ENCODE assay signal across 20 mouse cellular contexts in the genomic region with DNA sequence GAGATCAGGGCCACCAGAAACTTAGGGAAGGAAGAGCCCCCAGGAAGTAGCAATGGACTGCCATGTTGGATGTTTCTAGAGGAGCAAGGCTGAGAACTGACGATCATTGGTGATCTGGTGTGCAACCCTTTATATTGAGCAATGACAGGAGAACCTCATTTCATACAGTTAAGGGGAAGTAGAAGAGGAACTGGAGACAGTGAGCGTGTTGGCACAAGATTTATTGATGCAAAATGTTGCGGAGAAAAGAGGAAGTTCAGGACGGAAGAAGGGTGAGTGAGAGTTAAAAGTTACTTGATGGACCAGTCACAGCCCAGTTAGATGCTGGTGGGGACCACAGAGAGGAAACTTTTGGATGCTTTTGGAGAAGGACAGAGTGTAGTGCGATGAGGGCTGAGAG. TPM values are rescaled to one million over a fixed set of nuclear protein-coding genes. Genes with fewer than 3 reads are reported as not detected.
DNase-seq lines count a peak whose midpoint lies in the region; ATAC-seq lines count a peak whose summit lies in the region.
"Had no signal": no experiment of that assay in that cellular context is flagged by ENCODE, and none has a peak within 500 bp of the region (broad histone marks: within the 10 kb centered on the region; RNA-seq: fewer than 3 reads in every experiment).

No protein-coding gene starts in this region.

- intact Hi-C loops in left cerebral cortex, postnatal 14 days (cut with DNase I), result no loop called here

- no peaks in the 10 kb centered on the region for H3K9me3 ChIP-seq in liver, embryonic 16.5 days (replicated peaks; ENCODE audit: control insufficient read depth, low read length)
- no peaks in the 10 kb centered on the region for H3K9me3 ChIP-seq in liver, embryonic 11.5 days (ENCODE audit: control insufficient read depth, low read length)
- no peaks in the 10 kb centered on the region for H3K9me3 ChIP-seq in hindbrain, embryonic 14.5 days (ENCODE audit: control insufficient read depth, low read length)
- H3K9me3 ChIP-seq: embryonic facial prominence, embryonic 15.5 days; forebrain, embryonic 10.5 days; heart, embryonic 13.5 days; hindbrain, embryonic 10.5 days; lung, embryonic 15.5 days; midbrain, embryonic 12.5 days had no signal

- no peak for DNase-seq in liver, embryonic 11.5 days (ENCODE audit: low spot score)
- peak; percentile 78 for DNase-seq in A20 (ENCODE audit: low read depth, low spot score)
- DNase-seq in c-Kit-positive CD71-negative TER-119-negative erythroid progenitor cells, embryonic 14.5 days (ENCODE audit: low read depth), result peak; percentile 35
- no peak for DNase-seq in left cerebral cortex, postnatal 14 days (ENCODE audit: low spot score in 2 of 2)
- DNase-seq in hindbrain, embryonic 14.5 days (ENCODE audit: low spot score), result no peak
- DNase-seq: adrenal gland, postnatal 36 days; cerebellum, postnatal 10 days; embryo, embryonic 11 days; kidney, adult 2 months; kidney, postnatal 25 days; thymus, postnatal 25 days had no signal

- no peaks in the 10 kb centered on the region for H3K36me3 ChIP-seq in liver, embryonic 16.5 days (ENCODE audit: control insufficient read depth, insufficient read depth)
- H3K36me3 ChIP-seq in liver, embryonic 11.5 days (ENCODE audit: control insufficient read depth, insufficient read depth, low read length), result no peaks in the 10 kb centered on the region
- no peaks in the 10 kb centered on the region for H3K36me3 ChIP-seq in hindbrain, embryonic 14.5 days (replicated peaks; ENCODE audit: control insufficient read depth, insufficient read depth)
- H3K36me3 ChIP-seq: embryonic facial prominence, embryonic 15.5 days; forebrain, embryonic 10.5 days; heart, embryonic 13.5 days; hindbrain, embryonic 10.5 days; lung, embryonic 15.5 days; midbrain, embryonic 12.5 days had no signal

- H3K4me3 ChIP-seq in liver, embryonic 16.5 days (ENCODE audit: low read depth, low read length), result no peak overlapping the region
- no peak overlapping the region for H3K4me3 ChIP-seq in liver, embryonic 11.5 days (ENCODE audit: low read depth, low read length)
- H3K4me3 ChIP-seq in hindbrain, embryonic 14.5 days (replicated peaks; ENCODE audit: low read length), result no peak overlapping the region
- H3K4me3 ChIP-seq: embryonic facial prominence, embryonic 15.5 days; forebrain, embryonic 10.5 days; heart, embryonic 13.5 days; hindbrain, embryonic 10.5 days; lung, embryonic 15.5 days; midbrain, embryonic 12.5 days had no signal

- 0 out of 2 replicates have a peak, but pooled peaks have one; percentile 16 for ATAC-seq in liver, embryonic 16.5 days (ENCODE audit: low read depth)
- no peak for ATAC-seq in liver, embryonic 11.5 days (replicated peaks; ENCODE audit: low FRiP score)
- peak; percentile 94 for ATAC-seq in monocyte, adult 5-6 weeks (replicated peaks; ENCODE audit: insufficient number of reproducible peaks, low FRiP score, low TSS enrichment, poor library complexity, severe bottlenecking)
- ATAC-seq in hindbrain, embryonic 14.5 days (ENCODE audit: low FRiP score), result no peak

- H3K27me3 ChIP-seq in liver, embryonic 16.5 days (ENCODE audit: control insufficient read depth, insufficient read depth, low read depth, low read length), result no peaks in the 10 kb centered on the region
- no peaks in the 10 kb centered on the region for H3K27me3 ChIP-seq in liver, embryonic 11.5 days (replicated peaks; ENCODE audit: control insufficient read depth, insufficient read depth, low read length)
- no peaks in the 10 kb centered on the region for H3K27me3 ChIP-seq in hindbrain, embryonic 14.5 days (ENCODE audit: control insufficient read depth, insufficient read depth, low read length)
- H3K27me3 ChIP-seq: embryonic facial prominence, embryonic 15.5 days; heart, embryonic 13.5 days; lung, embryonic 15.5 days; midbrain, embryonic 12.5 days had no signal

- H3K4me2 ChIP-seq in liver, embryonic 16.5 days (ENCODE audit: low read depth, low read length), result no peak overlapping the region
- H3K4me2 ChIP-seq in liver, embryonic 11.5 days, result no peak overlapping the region
- no peak overlapping the region for H3K4me2 ChIP-seq in hindbrain, embryonic 14.5 days (replicated peaks)
- H3K4me2 ChIP-seq: embryonic facial prominence, embryonic 15.5 days; heart, embryonic 13.5 days; lung, embryonic 15.5 days; midbrain, embryonic 12.5 days had no signal

- 22% methylated on average over 5 of the region's 5 CpGs for WGBS in liver, embryonic 16.5 days (ENCODE audit: insufficient replicate concordance)
- WGBS in liver, embryonic 11.5 days, result 54% methylated on average over 5 of the region's 5 CpGs
- 94% methylated on average over 5 of the region's 5 CpGs for WGBS in hindbrain, embryonic 14.5 days

- H3K27ac ChIP-seq in liver, embryonic 16.5 days (ENCODE audit: low read length), result no peak overlapping the region
- no peak overlapping the region for H3K27ac ChIP-seq in liver, embryonic 11.5 days (ENCODE audit: low read depth, low read length)
- no peak overlapping the region for H3K27ac ChIP-seq in hindbrain, embryonic 14.5 days
- H3K27ac ChIP-seq: embryonic facial prominence, embryonic 15.5 days; forebrain, embryonic 10.5 days; heart, embryonic 13.5 days; hindbrain, embryonic 10.5 days; lung, embryonic 15.5 days; midbrain, embryonic 12.5 days; stomach, postnatal 0 days had no signal

- H3K4me1 ChIP-seq in liver, embryonic 16.5 days (ENCODE audit: control insufficient read depth, low read depth, low read length), result no peaks in the 10 kb centered on the region
- H3K4me1 ChIP-seq in liver, embryonic 11.5 days (replicated peaks; ENCODE audit: control insufficient read depth, insufficient read depth, low read length), result no peaks in the 10 kb centered on the region
- H3K4me1 ChIP-seq in hindbrain, embryonic 14.5 days (replicated peaks; ENCODE audit: control insufficient read depth, insufficient read depth, low read length), result no peaks in the 10 kb centered on the region
- H3K4me1 ChIP-seq: embryonic facial prominence, embryonic 15.5 days; forebrain, embryonic 10.5 days; heart, embryonic 13.5 days; hindbrain, embryonic 10.5 days; lung, embryonic 15.5 days; midbrain, embryonic 12.5 days had no signal

- H3K9ac ChIP-seq in liver, embryonic 16.5 days (ENCODE audit: low read depth, low read length), result no peak overlapping the region
- H3K9ac ChIP-seq in liver, embryonic 11.5 days (ENCODE audit: low read depth, low read length), result no peak overlapping the region
- H3K9ac ChIP-seq in hindbrain, embryonic 14.5 days, result no peak overlapping the region
- H3K9ac ChIP-seq: embryonic facial prominence, embryonic 15.5 days; heart, embryonic 13.5 days; lung, embryonic 15.5 days; midbrain, embryonic 12.5 days had no signal

RNA-seq across cellular contexts. Expression of a gene that starts 36.6 kb away (rescaled TPM):
- 26.5 and 30.8 TPM in 2 replicates for polyA plus RNA-seq in liver, embryonic 16.5 days (2015; fragmentation: Nextera tagmentation; extraction: Ambion mirVana)
- polyA plus RNA-seq in liver, embryonic 11.5 days (2014; fragmentation: Nextera tagmentation; extraction: Ambion mirVana), result 21.6 and 23.1 TPM in 2 replicates
- total RNA-seq in monocyte, adult 5-6 weeks (2017), result 0.29 TPM in 1 of 3 replicates, not detected in the others
- 10 to 100 TPM; 14.5 to 17.3 TPM for total RNA-seq in left cerebral cortex, postnatal 14 days (2021)
- polyA plus RNA-seq in hindbrain, embryonic 14.5 days (2014; fragmentation: Nextera tagmentation; extraction: Ambion mirVana), result 26.2 and 27.0 TPM in 2 replicates

RNA-seq across cellular contexts. Expression of a gene that starts 37.1 kb away (rescaled TPM):
- 5.6 and 6.5 TPM in 2 replicates for polyA plus RNA-seq in liver, embryonic 16.5 days (2015; fragmentation: Nextera tagmentation; extraction: Ambion mirVana)
- 4.2 and 4.6 TPM in 2 replicates for polyA plus RNA-seq in liver, embryonic 11.5 days (2014; fragmentation: Nextera tagmentation; extraction: Ambion mirVana)
- 19.7 to 28.3 TPM (median 22.5 TPM) in 3 replicates for total RNA-seq in monocyte, adult 5-6 weeks (2017)
- total RNA-seq in left cerebral cortex, postnatal 14 days (2021), result 1 to 10 TPM in 1 of 2 experiments, under 1 TPM in 1; 0.62 to 1.4 TPM
- 4.0 and 4.6 TPM in 2 replicates for polyA plus RNA-seq in hindbrain, embryonic 14.5 days (2014; fragmentation: Nextera tagmentation; extraction: Ambion mirVana)

Comparison
In these comparisons a context has a peak if more than half of its experiments do, and no peak if none do; other contexts are left out.
1. ATAC-seq: peak in liver, embryonic 16.5 days (single experiment) and monocyte, adult 5-6 weeks (single experiment); none in liver, embryonic 11.5 days (single experiment) and hindbrain, embryonic 14.5 days (single experiment).
2. DNase-seq: peak in A20 (single experiment) and c-Kit-positive CD71-negative TER-119-negative erythroid progenitor cells, embryonic 14.5 days (single experiment); none in liver, embryonic 11.5 days (single experiment), left cerebral cortex, postnatal 14 days (0 of 2) and hindbrain, embryonic 14.5 days (single experiment).